Mouse (Mus musculus): ENCODE results near the gene Serinc5. TPM values are rescaled to one million over a fixed set of nuclear protein-coding genes. Genes with fewer than 3 reads are reported as not detected.

Gene Serinc5
- polyA plus RNA-seq, 1 experiment from 2014 or later, result 10.4 TPM

DNA sequence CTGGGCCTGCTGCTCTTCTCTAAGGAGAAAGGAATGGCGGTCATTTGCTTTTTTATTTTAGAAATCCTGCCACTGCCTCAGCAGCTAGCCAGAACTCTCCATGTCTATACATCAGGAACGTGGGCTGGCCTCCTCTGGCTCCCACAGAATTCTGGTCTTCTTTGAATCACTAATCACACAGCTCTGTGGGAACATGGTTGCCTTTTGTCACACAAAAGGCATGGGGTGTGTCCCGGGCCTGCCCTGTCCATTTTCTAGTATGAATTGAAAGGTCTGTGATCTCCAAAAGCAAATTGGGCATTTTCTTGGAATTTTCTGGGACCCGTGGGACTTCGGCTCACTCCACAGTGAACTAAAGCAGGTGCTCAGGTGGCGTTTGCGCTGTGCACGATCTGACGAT is 87.9 kb downstream of the Serinc5 start:
- Histone ChIP-seq H3K27me3 (ENCODE audit: control insufficient read depth, insufficient read depth, low read length) (0 out of 2 replicates have a peak, but pooled peaks cover 2% of the 10 kb centered on the region), H3K4me1 (replicated peaks; ENCODE audit: control insufficient read depth, insufficient read depth, low read length) (no peaks in the 10 kb centered on the region; the same call in 1 of the 2 replicates), H3K4me2 (replicated peaks; ENCODE audit: low read depth, low read length) (no peak overlapping the region), H3K9me3 (ENCODE audit: control insufficient read depth, low read length) (no peaks in the 10 kb centered on the region), H3K4me3 (ENCODE audit: low read depth, low read length) (no peak overlapping the region), H3K36me3 (ENCODE audit: control insufficient read depth, insufficient read depth, low read length) (no peaks in the 10 kb centered on the region), H3K9ac (ENCODE audit: low read depth, low read length) (no peak overlapping the region), H3K27ac (ENCODE audit: low read depth, low read length) (no peak overlapping the region)
- ATAC-seq (ENCODE audit: low FRiP score) (no peak), DNase-seq (ENCODE audit: low spot score) (no peak)
- 53% methylated on average over 9 of the region's 9 CpGs for WGBS

DNA sequence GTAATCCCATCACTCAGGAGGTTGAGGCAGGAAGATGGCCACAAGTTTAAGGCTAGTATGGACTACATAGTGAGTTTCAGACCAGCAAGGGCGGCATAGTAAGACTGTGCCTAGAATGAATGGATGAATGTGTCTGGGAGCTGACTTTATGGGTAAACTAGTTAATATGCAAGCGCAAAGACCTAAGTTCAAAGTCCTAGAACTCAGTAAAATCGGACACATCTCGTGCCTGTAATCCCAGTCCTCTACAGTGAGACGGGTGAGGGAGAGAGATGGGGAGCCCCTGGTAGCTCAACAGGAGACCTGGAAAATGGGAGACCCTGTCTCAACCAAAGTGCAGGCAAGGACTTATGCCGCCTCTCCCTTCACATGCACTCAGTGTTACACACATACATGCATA is 88.5 kb downstream of the Serinc5 start:
- H3K27me3 ChIP-seq (ENCODE audit: control insufficient read depth, insufficient read depth, low read length), result 0 out of 2 replicates have a peak, but pooled peaks cover 2% of the 10 kb centered on the region
- no peak overlapping the region for H3K9ac ChIP-seq (ENCODE audit: low read depth, low read length)
- no peak overlapping the region for H3K4me2 ChIP-seq (replicated peaks; ENCODE audit: low read depth, low read length)
- H3K27ac ChIP-seq (ENCODE audit: low read depth, low read length), result no peak overlapping the region
- ATAC-seq (ENCODE audit: low FRiP score) (no peak), DNase-seq (ENCODE audit: low spot score) (no peak)
- no peaks in the 10 kb centered on the region for H3K9me3 ChIP-seq (ENCODE audit: control insufficient read depth, low read length)
- H3K36me3 ChIP-seq (ENCODE audit: control insufficient read depth, insufficient read depth, low read length), result no peaks in the 10 kb centered on the region
- no peak overlapping the region for H3K4me3 ChIP-seq (ENCODE audit: low read depth, low read length)
- no peaks in the 10 kb centered on the region; the same call in 1 of the 2 replicates for H3K4me1 ChIP-seq (replicated peaks; ENCODE audit: control insufficient read depth, insufficient read depth, low read length)
- WGBS, result 87% methylated on average over 6 of the region's 6 CpGs

DNA sequence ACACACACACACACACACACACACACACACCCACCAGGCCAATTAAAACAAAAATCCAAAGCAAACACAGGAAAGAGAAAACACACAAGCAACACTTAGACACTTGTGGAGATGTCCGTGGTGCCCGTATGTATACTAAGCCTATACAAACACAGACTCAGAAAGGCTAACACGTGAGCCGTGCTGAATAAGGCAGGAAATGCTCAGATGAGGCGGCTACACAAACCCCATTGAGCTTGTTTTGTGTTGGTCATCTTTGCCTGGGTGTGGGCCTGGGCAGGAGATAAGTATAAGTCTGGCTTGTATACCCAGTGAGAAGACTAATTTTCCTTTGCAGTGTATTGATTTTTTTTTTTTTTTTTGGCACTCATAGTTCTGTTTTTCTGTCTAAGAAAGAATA is 91.1 kb downstream of the Serinc5 start:
- DNase-seq (ENCODE audit: low spot score), result no peak
- 87% methylated on average over 5 of the region's 5 CpGs for WGBS

DNA sequence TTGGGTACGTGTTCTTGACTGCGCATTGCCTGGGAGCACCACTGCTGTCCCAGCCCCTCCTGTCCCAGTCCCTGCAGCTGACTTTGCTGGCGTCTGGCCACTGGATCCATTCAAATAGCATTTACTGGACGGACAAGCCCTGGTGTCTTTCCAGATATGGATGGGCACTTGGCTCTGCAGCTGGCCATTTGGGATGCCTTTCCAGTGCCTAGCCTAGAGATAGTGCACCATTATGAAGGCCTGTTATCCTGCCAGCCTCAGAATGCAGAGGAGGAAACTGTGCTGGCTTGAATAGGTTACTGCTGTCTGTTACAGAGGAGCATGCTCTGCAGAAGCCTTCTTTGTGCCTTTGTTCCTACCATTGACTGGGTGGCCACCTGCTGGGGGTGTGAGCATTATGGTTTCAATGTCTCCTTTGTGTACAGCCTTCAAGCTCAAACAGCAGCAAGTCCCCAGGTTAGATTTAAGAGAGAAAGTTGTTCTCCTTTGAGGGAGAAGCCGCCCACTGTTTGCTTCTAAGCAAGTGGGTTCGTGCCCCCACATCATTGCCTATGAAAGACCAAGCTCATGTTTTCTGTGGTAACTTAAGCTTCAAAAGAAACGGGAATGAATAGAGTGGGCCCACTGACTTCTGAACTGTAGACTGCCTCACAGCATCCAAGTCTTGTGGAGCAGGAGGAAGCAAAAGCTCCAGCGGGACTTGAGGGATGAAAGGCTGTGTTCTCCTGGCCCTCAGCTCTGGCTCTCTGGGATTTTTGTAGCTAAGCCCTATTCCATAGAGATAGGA is 92.5 kb downstream of the Serinc5 start:
- DNase-seq (ENCODE audit: low spot score) (peak; percentile 63), ATAC-seq (ENCODE audit: low FRiP score) (peak; percentile 84)
- H3K27ac ChIP-seq (ENCODE audit: low read depth, low read length), result peak overlapping the region; percentile 72; the same call in 1 of the 2 replicates
- no peak overlapping the region for H3K9ac ChIP-seq (ENCODE audit: low read depth, low read length)
- no peak overlapping the region for H3K4me3 ChIP-seq (ENCODE audit: low read depth, low read length)
- no peaks in the 10 kb centered on the region for H3K9me3 ChIP-seq (ENCODE audit: control insufficient read depth, low read length)
- H3K27me3 ChIP-seq (ENCODE audit: control insufficient read depth, insufficient read depth, low read length), result 0 out of 2 replicates have a peak, but pooled peaks cover 2% of the 10 kb centered on the region
- 27% methylated on average over 8 of the region's 8 CpGs for WGBS
- no peaks in the 10 kb centered on the region; the same call in 1 of the 2 replicates for H3K4me1 ChIP-seq (replicated peaks; ENCODE audit: control insufficient read depth, insufficient read depth, low read length)
- no peak overlapping the region for H3K4me2 ChIP-seq (replicated peaks; ENCODE audit: low read depth, low read length)
- no peaks in the 10 kb centered on the region for H3K36me3 ChIP-seq (ENCODE audit: control insufficient read depth, insufficient read depth, low read length)

More for the DNA sequence above, 91.1 kb downstream of the Serinc5 start:
- 0 out of 2 replicates have a peak, but pooled peaks cover 2% of the 10 kb centered on the region for H3K27me3 ChIP-seq (ENCODE audit: control insufficient read depth, insufficient read depth, low read length)
- no peak overlapping the region for H3K27ac ChIP-seq (ENCODE audit: low read depth, low read length)
- no peak overlapping the region for H3K4me3 ChIP-seq (ENCODE audit: low read depth, low read length)
- ATAC-seq (ENCODE audit: low FRiP score), result no peak
- H3K36me3 ChIP-seq (ENCODE audit: control insufficient read depth, insufficient read depth, low read length), result no peaks in the 10 kb centered on the region
- no peaks in the 10 kb centered on the region; the same call in 1 of the 2 replicates for H3K4me1 ChIP-seq (replicated peaks; ENCODE audit: control insufficient read depth, insufficient read depth, low read length)
- H3K4me2 ChIP-seq (replicated peaks; ENCODE audit: low read depth, low read length), result no peak overlapping the region
- no peak overlapping the region for H3K9ac ChIP-seq (ENCODE audit: low read depth, low read length)
- no peaks in the 10 kb centered on the region for H3K9me3 ChIP-seq (ENCODE audit: control insufficient read depth, low read length)

GRCm38 (mm10) chr13:92704189-92704588 is 93.3 kb downstream of the Serinc5 start:
- H3K9ac ChIP-seq (ENCODE audit: low read depth, low read length), result no peak overlapping the region
- no peak for ATAC-seq (ENCODE audit: low FRiP score)
- no peaks in the 10 kb centered on the region for H3K36me3 ChIP-seq (ENCODE audit: control insufficient read depth, insufficient read depth, low read length)
- no peak overlapping the region for H3K4me3 ChIP-seq (ENCODE audit: low read depth, low read length)
- 0 out of 2 replicates have a peak overlapping the region, but pooled peaks have one; percentile 72 for H3K27ac ChIP-seq (ENCODE audit: low read depth, low read length)
- no peaks in the 10 kb centered on the region for H3K9me3 ChIP-seq (ENCODE audit: control insufficient read depth, low read length)
- H3K4me1 ChIP-seq (replicated peaks; ENCODE audit: control insufficient read depth, insufficient read depth, low read length), result no peaks in the 10 kb centered on the region; the same call in 1 of the 2 replicates
- WGBS, result 49% methylated on average over 7 of the region's 7 CpGs
- 0 out of 2 replicates have a peak, but pooled peaks cover 2% of the 10 kb centered on the region for H3K27me3 ChIP-seq (ENCODE audit: control insufficient read depth, insufficient read depth, low read length)
- DNase-seq (ENCODE audit: low spot score), result no peak
- H3K4me2 ChIP-seq (replicated peaks; ENCODE audit: low read depth, low read length), result no peak overlapping the region

- no peak overlapping the region for H3K27ac ChIP-seq (ENCODE audit: low read depth, low read length)
- no peaks in the 10 kb centered on the region for H3K36me3 ChIP-seq (ENCODE audit: control insufficient read depth, insufficient read depth, low read length)
- no peaks in the 10 kb centered on the region; the same call in 1 of the 2 replicates for H3K4me1 ChIP-seq (replicated peaks; ENCODE audit: control insufficient read depth, insufficient read depth, low read length)
- no peak overlapping the region for H3K9ac ChIP-seq (ENCODE audit: low read depth, low read length)
- WGBS, result 91% methylated on average over 7 of the region's 7 CpGs
- H3K4me2 ChIP-seq (replicated peaks; ENCODE audit: low read depth, low read length), result no peak overlapping the region
- no peak overlapping the region for H3K4me3 ChIP-seq (ENCODE audit: low read depth, low read length)
- H3K9me3 ChIP-seq (ENCODE audit: control insufficient read depth, low read length), result no peaks in the 10 kb centered on the region
- no peak for DNase-seq (ENCODE audit: low spot score)
- no peaks in the 10 kb centered on the region for H3K27me3 ChIP-seq (ENCODE audit: control insufficient read depth, insufficient read depth, low read length)
- no peak for ATAC-seq (ENCODE audit: low FRiP score)
These were observed 94.2 kb downstream of the Serinc5 start for GRCm38 (mm10) chr13:92705016-92705535.

DNA sequence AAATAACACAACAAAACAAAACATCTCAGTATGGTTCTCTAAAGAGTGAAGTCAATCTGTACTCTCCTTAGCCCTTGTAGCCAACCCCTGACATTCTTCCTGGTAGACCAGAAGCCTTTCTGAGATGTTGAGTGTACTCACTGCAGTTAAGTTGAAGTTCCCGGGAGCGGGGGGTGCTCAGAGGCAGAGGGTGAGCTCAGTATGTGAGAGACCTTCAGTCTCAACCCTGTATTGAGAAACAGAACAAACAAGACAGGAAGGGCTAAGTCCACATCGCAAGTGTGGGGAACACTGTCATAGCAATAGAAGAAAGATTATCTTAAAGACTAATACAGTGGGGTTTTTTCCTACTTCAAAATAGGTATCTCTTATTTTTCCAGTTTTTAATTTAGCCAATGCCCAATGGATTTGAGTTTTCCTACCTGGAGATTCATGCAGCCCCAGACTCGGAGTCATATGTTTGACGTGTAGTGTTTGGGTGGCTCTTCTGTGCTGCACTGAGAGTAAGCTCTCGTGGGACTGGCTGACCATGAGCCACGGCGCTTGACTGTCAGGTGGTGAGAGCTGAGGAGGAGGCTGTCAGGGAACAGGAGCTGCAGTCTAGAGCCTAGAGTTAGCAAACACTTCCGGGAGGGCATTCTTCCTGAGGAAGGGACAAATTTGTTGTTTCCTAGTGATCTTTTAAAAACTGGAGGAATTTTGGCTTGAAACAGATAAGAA is 95.6 kb downstream of the Serinc5 start:
- H3K4me3 ChIP-seq (ENCODE audit: low read depth, low read length), result no peak overlapping the region
- no peaks in the 10 kb centered on the region for H3K27me3 ChIP-seq (ENCODE audit: control insufficient read depth, insufficient read depth, low read length)
- 86% methylated on average over 9 of the region's 9 CpGs for WGBS
- DNase-seq (ENCODE audit: low spot score) (no peak), ATAC-seq (ENCODE audit: low FRiP score) (no peak)
- no peaks in the 10 kb centered on the region for H3K9me3 ChIP-seq (ENCODE audit: control insufficient read depth, low read length)
- H3K9ac ChIP-seq (ENCODE audit: low read depth, low read length), result no peak overlapping the region
- no peaks in the 10 kb centered on the region; the same call in 1 of the 2 replicates for H3K4me1 ChIP-seq (replicated peaks; ENCODE audit: control insufficient read depth, insufficient read depth, low read length)
- H3K27ac ChIP-seq (ENCODE audit: low read depth, low read length), result no peak overlapping the region
- no peaks in the 10 kb centered on the region for H3K36me3 ChIP-seq (ENCODE audit: control insufficient read depth, insufficient read depth, low read length)
- H3K4me2 ChIP-seq (replicated peaks; ENCODE audit: low read depth, low read length), result no peak overlapping the region

GRCm38 (mm10) chr13:92707941-92708340 is 97.0 kb downstream of the Serinc5 start:
- no peak overlapping the region for H3K9ac ChIP-seq (ENCODE audit: low read depth, low read length)
- H3K4me1 ChIP-seq (replicated peaks; ENCODE audit: control insufficient read depth, insufficient read depth, low read length), result no peaks in the 10 kb centered on the region; the same call in 1 of the 2 replicates
- H3K36me3 ChIP-seq (ENCODE audit: control insufficient read depth, insufficient read depth, low read length), result no peaks in the 10 kb centered on the region
- WGBS, result 62% methylated on average over 2 of the region's 2 CpGs
- ATAC-seq (ENCODE audit: low FRiP score), result no peak
- no peak for DNase-seq (ENCODE audit: low spot score)
- H3K27me3 ChIP-seq (ENCODE audit: control insufficient read depth, insufficient read depth, low read length), result no peaks in the 10 kb centered on the region
- H3K9me3 ChIP-seq (ENCODE audit: control insufficient read depth, low read length), result no peaks in the 10 kb centered on the region
- no peak overlapping the region for H3K4me2 ChIP-seq (replicated peaks; ENCODE audit: low read depth, low read length)
- no peak overlapping the region for H3K4me3 ChIP-seq (ENCODE audit: low read depth, low read length)
- no peak overlapping the region for H3K27ac ChIP-seq (ENCODE audit: low read depth, low read length)

Data from hindbrain, embryonic 11.5 days (tissue).